Mouse (Mus musculus): ENCODE results near the gene Bag3.

The Bag3 gene

GRCm38 (mm10) chr7:128577607-128578006 lies 54.2 kb downstream of the Bag3 start:
- Histone ChIP-seq H3K36me3 (ENCODE audit: insufficient read depth, low read length) (no peaks in the 10 kb centered on the region), H3K4me3 (replicated peaks; ENCODE audit: low read length) (no peak overlapping the region), H3K4me1 (replicated peaks; ENCODE audit: low read depth, low read length) (peaks cover 6% of the 10 kb centered on the region), H3K9me3 (ENCODE audit: low read length) (no peaks in the 10 kb centered on the region), H3K27me3 (ENCODE audit: insufficient read depth, low read length) (no peaks in the 10 kb centered on the region)
- no peak for TF ChIP-seq CTCF (conservative IDR thresholded peaks at IDR 0.05; ENCODE audit: low read length)
- TF ChIP-seq POU5F1 (IDR thresholded peaks at IDR 0.05; ENCODE audit: borderline replicate concordance, low read length), result no peak
- no peak for TF ChIP-seq NANOG (IDR thresholded peaks at IDR 0.05; ENCODE audit: borderline replicate concordance, low read length)

GRCm38 (mm10) chr7:128578199-128578945 lies 55.0 kb downstream of the Bag3 start:
- TF ChIP-seq NANOG (IDR thresholded peaks at IDR 0.05; ENCODE audit: borderline replicate concordance, low read length) (no peak), CTCF (conservative IDR thresholded peaks at IDR 0.05; ENCODE audit: low read length) (no peak), POU5F1 (IDR thresholded peaks at IDR 0.05; ENCODE audit: borderline replicate concordance, low read length) (no peak)
- no peaks in the 10 kb centered on the region for H3K9me3 ChIP-seq (ENCODE audit: low read length)
- H3K36me3 ChIP-seq (ENCODE audit: insufficient read depth, low read length), result no peaks in the 10 kb centered on the region
- no peak overlapping the region for H3K4me3 ChIP-seq (replicated peaks; ENCODE audit: low read length)
- H3K4me1 ChIP-seq (replicated peaks; ENCODE audit: low read depth, low read length), result peaks cover 13% of the 10 kb centered on the region
- no peaks in the 10 kb centered on the region for H3K27me3 ChIP-seq (ENCODE audit: insufficient read depth, low read length)

DNA sequence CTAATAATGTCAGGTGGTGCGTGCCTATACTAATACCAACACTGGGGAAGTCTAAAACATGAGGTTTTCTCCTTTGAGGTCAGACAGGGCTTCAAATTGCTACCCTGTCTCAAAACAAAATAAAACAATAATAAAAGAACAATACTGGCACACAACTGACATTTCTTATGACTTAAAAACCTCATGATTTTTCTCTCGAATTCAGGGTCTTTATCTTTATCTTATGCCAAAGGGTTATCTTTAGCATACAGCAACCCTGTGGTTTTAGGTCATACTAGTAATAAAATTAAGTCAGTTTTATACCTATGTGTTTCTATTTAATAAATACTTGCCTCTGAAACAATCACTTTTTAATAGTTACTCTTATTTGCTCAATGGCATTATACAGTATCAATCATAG lies 56.0 kb downstream of the Bag3 start:
- Histone ChIP-seq H3K9me3 (ENCODE audit: low read length) (no peaks in the 10 kb centered on the region), H3K4me1 (replicated peaks; ENCODE audit: low read depth, low read length) (peaks cover 15% of the 10 kb centered on the region), H3K36me3 (ENCODE audit: insufficient read depth, low read length) (no peaks in the 10 kb centered on the region), H3K4me3 (replicated peaks; ENCODE audit: low read length) (no peak overlapping the region), H3K27me3 (ENCODE audit: insufficient read depth, low read length) (no peaks in the 10 kb centered on the region)
- TF ChIP-seq POU5F1 (IDR thresholded peaks at IDR 0.05; ENCODE audit: borderline replicate concordance, low read length) (no peak), NANOG (IDR thresholded peaks at IDR 0.05; ENCODE audit: borderline replicate concordance, low read length) (no peak)

- H3K4me1 ChIP-seq (replicated peaks; ENCODE audit: low read depth, low read length), result peaks cover 15% of the 10 kb centered on the region
- no peaks in the 10 kb centered on the region for H3K36me3 ChIP-seq (ENCODE audit: insufficient read depth, low read length)
- H3K9me3 ChIP-seq (ENCODE audit: low read length), result no peaks in the 10 kb centered on the region
- no peak for TF ChIP-seq POU5F1 (IDR thresholded peaks at IDR 0.05; ENCODE audit: borderline replicate concordance, low read length)
- no peak for TF ChIP-seq NANOG (IDR thresholded peaks at IDR 0.05; ENCODE audit: borderline replicate concordance, low read length)
- no peak for TF ChIP-seq CTCF (conservative IDR thresholded peaks at IDR 0.05; ENCODE audit: low read length)
- H3K4me3 ChIP-seq (replicated peaks; ENCODE audit: low read length), result no peak overlapping the region
- no peaks in the 10 kb centered on the region for H3K27me3 ChIP-seq (ENCODE audit: insufficient read depth, low read length)
Observed at GRCm38 (mm10) chr7:128580318-128580717, 56.9 kb downstream of the Bag3 start.

DNA sequence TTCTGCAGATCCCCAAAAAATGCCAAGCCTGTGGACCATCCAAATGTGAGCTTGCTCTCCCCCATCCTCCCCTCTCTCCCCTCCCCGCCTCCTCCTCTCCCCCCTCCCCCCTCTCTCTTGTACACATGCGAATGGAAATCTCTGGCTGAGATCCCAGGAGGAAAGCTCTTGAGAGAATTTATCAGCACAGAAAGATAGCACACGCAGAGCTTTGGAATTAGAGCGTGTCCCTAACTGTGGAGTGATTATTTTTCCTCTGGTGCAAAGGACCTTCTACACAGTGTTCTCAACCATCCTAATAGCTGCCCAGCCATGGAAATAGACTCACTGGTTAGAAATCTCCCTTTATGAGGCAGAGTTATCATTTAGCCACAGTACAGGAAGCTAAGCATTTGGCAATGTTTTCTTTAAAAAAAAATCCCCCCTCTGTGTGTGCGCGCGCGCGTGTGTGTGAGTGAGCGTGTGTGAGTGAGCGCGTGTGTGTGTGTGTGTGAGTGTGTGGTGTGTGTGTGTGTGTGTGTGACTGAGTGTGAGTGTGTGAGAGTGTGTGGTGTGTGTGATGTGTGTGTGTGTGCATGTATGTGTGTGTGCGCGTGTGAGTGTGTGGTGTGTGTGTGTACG lies 58.6 kb downstream of the Bag3 start:
- H3K4me3 ChIP-seq (replicated peaks; ENCODE audit: low read length), result no peak overlapping the region
- H3K36me3 ChIP-seq (ENCODE audit: insufficient read depth, low read length), result no peaks in the 10 kb centered on the region
- no peaks in the 10 kb centered on the region for H3K9me3 ChIP-seq (ENCODE audit: low read length)
- H3K27me3 ChIP-seq (ENCODE audit: insufficient read depth, low read length), result no peaks in the 10 kb centered on the region
- H3K4me1 ChIP-seq (replicated peaks; ENCODE audit: low read depth, low read length), result peaks cover 15% of the 10 kb centered on the region
- TF ChIP-seq CTCF (conservative IDR thresholded peaks at IDR 0.05; ENCODE audit: low read length) (no peak), POU5F1 (IDR thresholded peaks at IDR 0.05; ENCODE audit: borderline replicate concordance, low read length) (no peak), NANOG (IDR thresholded peaks at IDR 0.05; ENCODE audit: borderline replicate concordance, low read length) (no peak)

GRCm38 (mm10) chr7:128583213-128583948 lies 60.0 kb downstream of the Bag3 start:
- H3K36me3 ChIP-seq (ENCODE audit: insufficient read depth, low read length), result no peaks in the 10 kb centered on the region
- no peaks in the 10 kb centered on the region for H3K9me3 ChIP-seq (ENCODE audit: low read length)
- no peaks in the 10 kb centered on the region for H3K27me3 ChIP-seq (ENCODE audit: insufficient read depth, low read length)
- no peak for TF ChIP-seq NANOG (IDR thresholded peaks at IDR 0.05; ENCODE audit: borderline replicate concordance, low read length)
- no peak for TF ChIP-seq CTCF (conservative IDR thresholded peaks at IDR 0.05; ENCODE audit: low read length)
- H3K4me3 ChIP-seq (replicated peaks; ENCODE audit: low read length), result no peak overlapping the region
- H3K4me1 ChIP-seq (replicated peaks; ENCODE audit: low read depth, low read length), result peaks cover 25% of the 10 kb centered on the region

GRCm38 (mm10) chr7:128587334-128587933 lies 64.0 kb downstream of the Bag3 start:
- Histone ChIP-seq H3K4me1 (replicated peaks; ENCODE audit: low read depth, low read length) (peaks cover 40% of the 10 kb centered on the region), H3K36me3 (ENCODE audit: insufficient read depth, low read length) (no peaks in the 10 kb centered on the region), H3K27me3 (ENCODE audit: insufficient read depth, low read length) (no peaks in the 10 kb centered on the region), H3K4me3 (replicated peaks; ENCODE audit: low read length) (no peak overlapping the region), H3K9me3 (ENCODE audit: low read length) (no peaks in the 10 kb centered on the region)
- no peak for TF ChIP-seq CTCF (conservative IDR thresholded peaks at IDR 0.05; ENCODE audit: low read length)
- no peak for TF ChIP-seq NANOG (IDR thresholded peaks at IDR 0.05; ENCODE audit: borderline replicate concordance, low read length)
- TF ChIP-seq POU5F1 (IDR thresholded peaks at IDR 0.05; ENCODE audit: borderline replicate concordance, low read length), result no peak
